Mouse (Mus musculus): Measurements from ENCODE around the gene D17H6S53E. TPM values are rescaled to one million over a fixed set of nuclear protein-coding genes. Genes with fewer than 3 reads are reported as not detected.

D17H6S53E gene
- total RNA-seq, 1 experiment = 11.2 TPM

DNA sequence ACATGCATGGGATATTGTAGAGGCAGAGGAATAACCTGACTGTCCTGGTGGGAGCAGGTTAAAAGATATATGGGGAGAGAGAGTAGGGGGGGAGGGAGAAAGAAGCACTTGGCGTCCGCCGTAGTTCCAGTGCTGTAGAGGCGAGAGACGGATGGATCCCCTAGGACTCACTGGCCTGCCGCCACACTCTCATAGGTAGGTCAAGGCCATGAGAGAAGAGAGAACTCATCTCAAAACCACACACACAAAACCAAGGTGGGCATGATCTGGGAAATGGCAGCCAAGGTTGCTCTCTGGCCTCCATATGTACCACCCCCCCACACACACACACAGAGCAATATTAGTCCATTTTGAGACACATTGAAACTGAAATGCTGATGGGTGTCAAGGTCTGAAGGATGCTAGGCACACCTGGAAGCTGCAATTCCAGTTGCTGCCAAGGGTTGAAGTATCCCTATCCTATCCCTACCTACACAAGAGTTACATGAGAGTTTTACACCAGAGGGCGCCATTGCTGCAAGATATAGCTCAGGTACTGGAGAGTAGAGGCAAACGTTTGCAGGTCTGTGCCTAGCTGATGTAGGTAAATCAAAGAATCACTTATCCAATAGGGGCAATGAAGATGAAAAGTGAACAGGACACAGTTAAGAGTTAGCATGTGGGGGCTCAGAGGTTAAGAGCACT is 40.3 kb downstream of the D17H6S53E start:
- peak; percentile 96 for DNase-seq (ENCODE audit: low read depth, low spot score)
- H3K9ac ChIP-seq (ENCODE audit: insufficient read depth, low read depth, low read length, poor library complexity, severe bottlenecking) = no peak overlapping the region
- H3K4me3 ChIP-seq (ENCODE audit: insufficient read depth in 1 of 2, low read depth in 1 of 2, low read length in 2 of 2, poor library complexity in 1 of 2, severe bottlenecking in 1 of 2) = no peak overlapping the region
- in situ Hi-C loops (cut with MboI; ENCODE audit: low sequenced_read_pairs in 2 of 2, unreplicated experiment in 2 of 2) = loop anchor here (5.0 kb wide), 1 partner anchor 66 kb away; the partner anchor contains the start of gene Atp6v1g2 (in 2 of the 2)
- no peaks in the 10 kb centered on the region for H3K9me3 ChIP-seq (ENCODE audit: control insufficient read depth, insufficient read depth, low read depth, low read length)
- peaks cover 0 to 8% of the 10 kb centered on the region in 2 experiments; a peak in 1 of 4 replicates for H3K4me1 ChIP-seq (ENCODE audit: control insufficient read depth in 2 of 2, insufficient read depth in 2 of 2, low read length in 2 of 2, poor library complexity in 1 of 2)
- TF ChIP-seq HCFC1 (IDR thresholded peaks at IDR 0.05; ENCODE audit: borderline replicate concordance, insufficient read depth, low read length) (no peak), MAFK (IDR thresholded peaks at IDR 0.05; ENCODE audit: insufficient read depth, low read depth, low read length) (no peak), ZNF384 (IDR thresholded peaks at IDR 0.05; ENCODE audit: low read depth, low read length) (no peak), CHD2 (IDR thresholded peaks at IDR 0.05; ENCODE audit: low read depth, low read length) (no peak), ZC3H11A (IDR thresholded peaks at IDR 0.05; ENCODE audit: borderline replicate concordance, low read depth, low read length) (peak; percentile 16; the same call in 1 of the 2 replicates)
- peaks cover 14% of the 10 kb centered on the region for H3K36me3 ChIP-seq (ENCODE audit: control insufficient read depth, insufficient read depth, low read length, poor library complexity, severe bottlenecking)
- H3K27ac ChIP-seq (ENCODE audit: insufficient read depth, low read depth, low read length, poor library complexity, severe bottlenecking) = no peak overlapping the region

DNA sequence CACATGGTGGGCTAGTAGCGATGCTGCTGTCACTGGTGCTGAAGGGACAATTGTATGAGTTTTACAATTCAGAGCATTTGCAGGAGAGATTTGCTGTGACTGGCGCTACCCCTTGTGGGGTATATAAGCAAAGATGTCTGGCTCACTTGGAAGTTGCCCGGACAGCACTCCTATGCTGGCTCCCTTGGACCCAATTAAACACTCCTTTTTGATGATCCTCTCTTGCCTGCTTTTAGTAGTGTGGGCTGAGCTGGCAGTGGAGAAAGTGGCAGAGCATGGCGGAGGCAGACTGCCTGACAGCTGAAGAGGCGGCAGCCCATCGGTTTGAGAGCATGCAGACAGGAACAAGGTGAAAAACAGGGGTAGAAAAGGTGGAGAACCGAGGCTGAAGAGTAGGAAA is 41.6 kb downstream of the D17H6S53E start:
- peaks cover under 1% of the 10 kb centered on the region; the same call in 1 of the 2 replicates for H3K36me3 ChIP-seq (ENCODE audit: control insufficient read depth, insufficient read depth, low read length, poor library complexity, severe bottlenecking)

DNA sequence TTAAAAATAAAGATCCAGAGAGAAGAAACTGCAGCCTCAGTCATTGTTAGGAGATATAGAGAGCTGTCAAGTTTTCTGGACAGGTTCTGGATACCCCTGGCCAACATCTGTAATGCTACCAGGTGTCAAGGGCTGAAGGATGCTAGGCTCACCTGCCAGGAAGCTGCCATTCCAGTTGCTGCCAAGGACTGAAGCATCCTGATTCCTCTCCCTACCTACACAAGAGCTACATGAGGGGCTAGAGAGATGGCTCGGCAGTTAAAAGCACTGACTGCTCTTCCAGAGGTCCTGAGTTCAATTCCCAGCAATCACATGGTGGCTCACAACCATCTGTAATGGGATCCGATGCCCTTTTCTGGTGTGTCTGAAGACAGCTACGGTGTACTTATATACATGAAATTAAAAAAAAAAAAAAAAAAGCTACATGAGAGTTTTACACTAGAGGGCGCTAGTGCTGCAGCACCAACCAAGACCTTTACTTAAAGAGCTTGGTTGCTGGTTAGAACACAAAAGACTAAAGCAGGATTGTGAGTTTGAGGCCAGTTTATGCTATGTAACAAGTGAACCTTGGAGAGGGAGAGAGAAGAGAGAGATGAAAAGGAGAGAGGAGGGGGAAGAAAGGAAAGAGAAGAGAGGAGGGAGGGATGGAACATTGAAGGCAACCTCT is 42.5 kb downstream of the D17H6S53E start:
- H3K9ac ChIP-seq (ENCODE audit: insufficient read depth, low read depth, low read length, poor library complexity, severe bottlenecking) = no peak overlapping the region
- no peak overlapping the region for H3K27ac ChIP-seq (ENCODE audit: insufficient read depth, low read depth, low read length, poor library complexity, severe bottlenecking)
- no peaks in the 10 kb centered on the region for H3K9me3 ChIP-seq (ENCODE audit: control insufficient read depth, insufficient read depth, low read depth, low read length)
- H3K4me3 ChIP-seq (ENCODE audit: insufficient read depth in 1 of 2, low read depth in 1 of 2, low read length in 2 of 2, poor library complexity in 1 of 2, severe bottlenecking in 1 of 2) = no peak overlapping the region
- TF ChIP-seq ZNF384 (IDR thresholded peaks at IDR 0.05; ENCODE audit: low read depth, low read length) (peak; percentile 99), ZC3H11A (IDR thresholded peaks at IDR 0.05; ENCODE audit: borderline replicate concordance, low read depth, low read length) (no peak), CHD2 (IDR thresholded peaks at IDR 0.05; ENCODE audit: low read depth, low read length) (no peak)
- no peak for DNase-seq (ENCODE audit: low read depth, low spot score)
- no peaks in the 10 kb centered on the region for H3K36me3 ChIP-seq (ENCODE audit: control insufficient read depth, insufficient read depth, low read length, poor library complexity, severe bottlenecking)
- in situ Hi-C loops (cut with MboI; ENCODE audit: low sequenced_read_pairs in 2 of 2, unreplicated experiment in 2 of 2) = loop anchor here (5.0 kb wide), 1 partner anchor 64 kb away; the partner anchor contains the start of gene Atp6v1g2 (in 2 of the 2)
- H3K4me1 ChIP-seq (ENCODE audit: control insufficient read depth in 2 of 2, insufficient read depth in 2 of 2, low read length in 2 of 2, poor library complexity in 1 of 2) = peaks cover 0 to 3% of the 10 kb centered on the region in 2 experiments; a peak in 1 of 4 replicates

More for the DNA sequence above, 41.6 kb downstream of the D17H6S53E start:
- in situ Hi-C loops (cut with MboI; ENCODE audit: low sequenced_read_pairs in 2 of 2, unreplicated experiment in 2 of 2) = loop anchor here (5.0 kb wide), 1 partner anchor 65 kb away; the partner anchor contains the start of gene Atp6v1g2 (in 2 of the 2)
- no peak for DNase-seq (ENCODE audit: low read depth, low spot score)
- no peak overlapping the region for H3K9ac ChIP-seq (ENCODE audit: insufficient read depth, low read depth, low read length, poor library complexity, severe bottlenecking)
- H3K4me1 ChIP-seq (ENCODE audit: control insufficient read depth in 2 of 2, insufficient read depth in 2 of 2, low read length in 2 of 2, poor library complexity in 1 of 2) = peaks cover 0 to 3% of the 10 kb centered on the region in 2 experiments; a peak in 1 of 4 replicates
- no peak overlapping the region for H3K27ac ChIP-seq (ENCODE audit: insufficient read depth, low read depth, low read length, poor library complexity, severe bottlenecking)
- no peak overlapping the region for H3K4me3 ChIP-seq (ENCODE audit: insufficient read depth in 1 of 2, low read depth in 1 of 2, low read length in 2 of 2, poor library complexity in 1 of 2, severe bottlenecking in 1 of 2)
- no peaks in the 10 kb centered on the region for H3K9me3 ChIP-seq (ENCODE audit: control insufficient read depth, insufficient read depth, low read depth, low read length)
- no peak for TF ChIP-seq ZNF384 (IDR thresholded peaks at IDR 0.05; ENCODE audit: low read depth, low read length)
- TF ChIP-seq MAFK (IDR thresholded peaks at IDR 0.05; ENCODE audit: insufficient read depth, low read depth, low read length) = no peak
- no peak for TF ChIP-seq CHD2 (IDR thresholded peaks at IDR 0.05; ENCODE audit: low read depth, low read length)
- no peak for TF ChIP-seq ZC3H11A (IDR thresholded peaks at IDR 0.05; ENCODE audit: borderline replicate concordance, low read depth, low read length)
- TF ChIP-seq HCFC1 (IDR thresholded peaks at IDR 0.05; ENCODE audit: borderline replicate concordance, insufficient read depth, low read length) = no peak

DNA sequence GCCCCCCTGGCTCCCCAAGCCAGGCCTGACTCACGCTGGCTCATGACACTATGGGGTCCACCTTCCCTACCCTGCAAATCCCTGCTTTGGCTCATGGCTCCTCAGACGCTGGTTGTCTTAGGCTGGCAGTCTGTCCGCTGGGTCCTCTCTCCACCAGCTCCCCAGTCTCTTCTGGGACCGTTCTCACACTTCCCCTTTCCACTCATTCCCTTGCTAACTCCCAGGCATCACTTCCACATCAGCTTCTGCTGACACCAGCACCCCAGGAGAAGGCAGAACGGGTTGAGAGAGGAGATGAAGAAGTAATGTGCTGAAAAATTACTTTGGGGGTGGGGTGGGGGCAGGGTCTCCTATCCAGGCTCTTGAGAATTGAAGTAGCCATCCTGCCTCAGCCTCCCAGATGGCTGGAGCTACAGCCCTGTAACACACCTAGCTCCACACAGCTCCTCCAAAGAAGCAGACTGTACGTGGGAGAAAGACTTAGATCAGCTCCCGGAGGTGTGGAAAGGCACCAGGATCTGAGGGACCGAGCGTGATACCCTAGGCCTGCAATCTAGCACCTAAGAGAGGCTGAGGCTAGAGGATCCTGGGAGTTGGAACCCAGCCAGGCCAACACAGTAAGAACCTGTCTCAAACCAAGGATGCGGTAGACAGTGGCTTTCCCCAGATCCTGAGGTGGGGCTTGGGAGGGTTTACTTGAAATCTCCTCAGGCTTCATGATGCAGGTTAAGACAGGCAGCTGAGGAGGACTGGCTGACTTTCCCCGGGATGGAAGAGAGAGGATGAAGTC is 46.5 kb downstream of the D17H6S53E start:
- Histone ChIP-seq H3K36me3 (ENCODE audit: control insufficient read depth, insufficient read depth, low read length, poor library complexity, severe bottlenecking) (no peaks in the 10 kb centered on the region), H3K9me3 (ENCODE audit: control insufficient read depth, insufficient read depth, low read depth, low read length) (no peaks in the 10 kb centered on the region), H3K9ac (ENCODE audit: insufficient read depth, low read depth, low read length, poor library complexity, severe bottlenecking) (no peak overlapping the region), H3K27ac (ENCODE audit: insufficient read depth, low read depth, low read length, poor library complexity, severe bottlenecking) (no peak overlapping the region), H3K4me3 (ENCODE audit: insufficient read depth in 1 of 2, low read depth in 1 of 2, low read length in 2 of 2, poor library complexity in 1 of 2, severe bottlenecking in 1 of 2) (no peak overlapping the region), H3K4me1 (ENCODE audit: control insufficient read depth in 2 of 2, insufficient read depth in 2 of 2, low read length in 2 of 2, poor library complexity in 1 of 2) (no peaks in the 10 kb centered on the region)
- in situ Hi-C loops (cut with MboI; ENCODE audit: low sequenced_read_pairs in 2 of 2, unreplicated experiment in 2 of 2) = no loop called here
- TF ChIP-seq CHD2 (IDR thresholded peaks at IDR 0.05; ENCODE audit: low read depth, low read length) (no peak), ZNF384 (IDR thresholded peaks at IDR 0.05; ENCODE audit: low read depth, low read length) (no peak), MAFK (IDR thresholded peaks at IDR 0.05; ENCODE audit: insufficient read depth, low read depth, low read length) (no peak), ZC3H11A (IDR thresholded peaks at IDR 0.05; ENCODE audit: borderline replicate concordance, low read depth, low read length) (no peak), HCFC1 (IDR thresholded peaks at IDR 0.05; ENCODE audit: borderline replicate concordance, insufficient read depth, low read length) (no peak)
- DNase-seq (ENCODE audit: low read depth, low spot score) = no peak

Data from ES-E14 (cell line).